Comparison of ENCODE assay signal across 24 mouse cellular contexts in genomic region chr16:66612624-66613023, GRCm38 (mm10).
"Had no signal": no experiment of that assay in that cellular context is flagged by ENCODE, and none has a peak within 500 bp of the region (broad histone marks: within the 10 kb centered on the region; RNA-seq: fewer than 3 reads in every experiment).

No protein-coding gene starts in this region.

- H3K36me3 ChIP-seq: heart, embryonic 10.5 days; heart, embryonic 12.5 days; hindbrain, embryonic 10.5 days; hindbrain, embryonic 12.5 days; limb, embryonic 10.5 days; limb, embryonic 12.5 days; liver, embryonic 13.5 days had no signal

- H3K27ac ChIP-seq: heart, embryonic 10.5 days; hindbrain, embryonic 10.5 days; hindbrain, embryonic 12.5 days; hindbrain, embryonic 14.5 days; layer of hippocampus, adult 2 months; left cerebral cortex, adult 2 months; limb, embryonic 10.5 days; limb, embryonic 12.5 days; liver, embryonic 13.5 days had no signal

- DNase-seq: gastrocnemius, postnatal 10 days; gastrocnemius, postnatal 25 days; heart, adult 18-20 months; heart, postnatal 10 days; heart, postnatal 4 days; kidney, adult 11 months; kidney, adult 2 months; kidney, postnatal 10 days; kidney, postnatal 25 days; kidney, postnatal 4 days; liver; liver, embryonic 13.5 days had no signal

- H3K4me2 ChIP-seq: heart, embryonic 12.5 days; hindbrain, embryonic 12.5 days; hindbrain, embryonic 14.5 days; limb, embryonic 12.5 days; liver, embryonic 11.5 days; liver, embryonic 13.5 days had no signal

- ATAC-seq: hindbrain, embryonic 16.5 days; intestine, embryonic 16.5 days had no signal

- H3K4me3 ChIP-seq: heart, embryonic 10.5 days; heart, embryonic 12.5 days; hindbrain, embryonic 10.5 days; hindbrain, embryonic 12.5 days; layer of hippocampus, adult 2 months; left cerebral cortex, adult 2 months; limb, embryonic 10.5 days; limb, embryonic 12.5 days; liver, embryonic 13.5 days had no signal

- H3K9me3 ChIP-seq: heart, embryonic 10.5 days; heart, embryonic 12.5 days; hindbrain, embryonic 10.5 days; hindbrain, embryonic 12.5 days; limb, embryonic 10.5 days; limb, embryonic 12.5 days; liver, embryonic 13.5 days had no signal

- H3K9ac ChIP-seq: heart, embryonic 12.5 days; hindbrain, embryonic 12.5 days; hindbrain, embryonic 14.5 days; limb, embryonic 12.5 days; liver, embryonic 13.5 days had no signal

- H3K27me3 ChIP-seq: heart, embryonic 12.5 days; hindbrain, embryonic 12.5 days; limb, embryonic 12.5 days; liver, embryonic 13.5 days had no signal

- H3K4me1 ChIP-seq: heart, embryonic 10.5 days; heart, embryonic 12.5 days; hindbrain, embryonic 10.5 days; hindbrain, embryonic 12.5 days; limb, embryonic 10.5 days; limb, embryonic 12.5 days; liver, embryonic 13.5 days had no signal
